ENCODE assay signal across 8 mouse cellular contexts in the genomic region with DNA sequence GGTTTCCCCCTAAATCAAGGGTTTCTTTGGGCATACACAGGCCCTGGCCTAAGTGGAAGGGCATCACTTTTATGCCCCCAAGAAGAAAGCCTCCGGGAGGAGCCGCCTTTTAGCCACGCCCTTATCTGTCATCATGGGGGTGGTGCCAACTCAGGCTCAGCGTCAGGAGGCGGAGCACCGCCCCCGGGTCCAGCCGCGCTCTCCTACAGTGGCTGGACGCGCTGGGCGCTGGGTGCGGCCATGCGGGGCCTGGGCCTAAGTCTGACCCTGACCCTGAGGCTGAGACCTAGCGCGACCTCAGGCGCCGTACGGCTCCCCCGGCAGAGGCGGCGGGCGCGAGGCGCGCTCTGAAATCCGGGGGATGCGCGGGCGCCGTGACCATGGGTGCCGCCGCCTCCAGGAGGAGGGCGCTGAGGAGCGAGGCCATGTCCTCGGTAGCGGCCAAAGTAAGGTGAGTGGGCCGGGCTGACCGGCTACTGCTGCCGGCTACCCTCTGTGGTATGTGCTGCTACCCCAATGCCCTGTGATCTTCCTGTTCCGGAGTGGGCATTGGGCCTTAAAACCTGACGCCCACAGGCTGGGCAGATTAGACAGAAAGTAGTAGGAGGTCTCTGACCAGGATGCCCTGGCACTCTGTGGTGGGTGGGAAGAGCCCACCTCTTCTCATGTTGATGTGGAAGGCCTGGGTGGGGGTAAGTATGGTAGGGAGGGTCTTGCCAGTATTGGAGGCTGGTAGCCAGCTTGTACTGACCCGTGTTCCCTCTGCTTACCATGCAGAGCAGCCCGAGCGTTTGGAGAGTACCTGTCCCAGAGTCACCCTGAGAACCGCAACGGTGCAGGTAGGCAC. TPM values are rescaled to one million over a fixed set of nuclear protein-coding genes. Genes with fewer than 3 reads are reported as not detected.
DNase-seq lines count a peak whose midpoint lies in the region; ATAC-seq lines count a peak whose summit lies in the region.

A gene (plus strand): TSS at position 135 of the 847 bp plus-strand sequence.

- DNase-seq in CD4-positive helper T cell, adult 2 months (ENCODE audit: low read depth, low spot score): peak; percentile 82
- DNase-seq in fibroblast of lung, adult 2 months (ENCODE audit: low read depth): peak; percentile 49
- DNase-seq in kidney, postnatal 14 days: peak; percentile 91
- DNase-seq in liver, embryonic 13.5 days: peak; percentile 80
- DNase-seq in neural tube, embryonic 10.5 days (ENCODE audit: extremely low spot score, low spot score): peak; percentile 86

- H3K9ac ChIP-seq in heart, embryonic 14.5 days (ENCODE audit: low read length): peak within 1 kb of the TSS; percentile 77
- peak within 1 kb of the TSS; percentile 80 for H3K9ac ChIP-seq in liver, embryonic 13.5 days
- peak within 1 kb of the TSS; percentile 91 for H3K9ac ChIP-seq in stomach, embryonic 16.5 days (ENCODE audit: low read length)

- no peaks in the 10 kb centered on the region for H3K27me3 ChIP-seq in heart, embryonic 14.5 days (ENCODE audit: control insufficient read depth, insufficient read depth, low read length)
- no peaks in the 10 kb centered on the region for H3K27me3 ChIP-seq in liver, embryonic 13.5 days
- no peaks in the 10 kb centered on the region for H3K27me3 ChIP-seq in stomach, embryonic 16.5 days (ENCODE audit: control insufficient read depth, insufficient read depth, low read length)

- H3K27ac ChIP-seq in brown adipose tissue, adult 24 weeks (replicated peaks; ENCODE audit: low read depth, low read length): no peak within 1 kb of the TSS
- H3K27ac ChIP-seq in heart, embryonic 14.5 days (replicated peaks in 1 of 2; ENCODE audit: control insufficient read depth in 1 of 2, insufficient read depth in 1 of 2, low read depth in 2 of 2, low read length in 2 of 2): no peak within 1 kb of the TSS
- no peak within 1 kb of the TSS; the same call in 1 of the 2 replicates for H3K27ac ChIP-seq in liver, embryonic 13.5 days
- no peak within 1 kb of the TSS for H3K27ac ChIP-seq in stomach, embryonic 16.5 days (ENCODE audit: low read length)

- peaks cover 29% of the 10 kb centered on the region for H3K36me3 ChIP-seq in heart, embryonic 14.5 days (ENCODE audit: control insufficient read depth, insufficient read depth, low read length)
- H3K36me3 ChIP-seq in liver, embryonic 13.5 days: peaks cover 38% of the 10 kb centered on the region
- H3K36me3 ChIP-seq in stomach, embryonic 16.5 days (ENCODE audit: control insufficient read depth, insufficient read depth, low read length): no peaks in the 10 kb centered on the region

- 6% methylated on average over 47 of the region's 47 CpGs for WGBS in heart, embryonic 14.5 days
- 10% methylated on average over 41 of the region's 47 CpGs for WGBS in liver, embryonic 13.5 days (ENCODE audit: insufficient replicate concordance)
- 4% methylated on average over 47 of the region's 47 CpGs for WGBS in stomach, embryonic 16.5 days

- ATAC-seq in heart, embryonic 14.5 days (ENCODE audit: insufficient number of reproducible peaks, insufficient read depth, low FRiP score, low read depth): peak; percentile 80
- peak; percentile 84 for ATAC-seq in liver, embryonic 13.5 days (ENCODE audit: low read depth)
- peak; percentile 92 for ATAC-seq in stomach, embryonic 16.5 days (ENCODE audit: insufficient read depth, low FRiP score)

- H3K4me1 ChIP-seq in brown adipose tissue, adult 24 weeks (ENCODE audit: control insufficient read depth, insufficient read depth, insufficient read length, low read length): peaks cover 5% of the 10 kb centered on the region
- peaks cover 9 to 10% of the 10 kb centered on the region in 2 experiments for H3K4me1 ChIP-seq in heart, embryonic 14.5 days (ENCODE audit: control insufficient read depth in 2 of 2, insufficient read depth in 2 of 2, low read length in 2 of 2)
- peaks cover 49% of the 10 kb centered on the region for H3K4me1 ChIP-seq in liver, embryonic 13.5 days (replicated peaks)
- H3K4me1 ChIP-seq in stomach, embryonic 16.5 days (ENCODE audit: control insufficient read depth, insufficient read depth, low read length): peaks cover 11% of the 10 kb centered on the region

- H3K4me3 ChIP-seq in brown adipose tissue, adult 24 weeks (ENCODE audit: insufficient read depth, low read depth, low read length): peak within 1 kb of the TSS; percentile 80
- H3K4me3 ChIP-seq in heart, embryonic 14.5 days (ENCODE audit: control insufficient read depth in 1 of 2, insufficient read depth in 1 of 2, low read depth in 1 of 2, low read length in 2 of 2): peak within 1 kb of the TSS; percentile 57 to 88
- peak within 1 kb of the TSS; percentile 76 for H3K4me3 ChIP-seq in liver, embryonic 13.5 days (replicated peaks)
- H3K4me3 ChIP-seq in stomach, embryonic 16.5 days (replicated peaks; ENCODE audit: low read length): peak within 1 kb of the TSS; percentile 81

- peak within 1 kb of the TSS; percentile 79 for H3K4me2 ChIP-seq in heart, embryonic 14.5 days (ENCODE audit: low read length)
- H3K4me2 ChIP-seq in liver, embryonic 13.5 days: peak within 1 kb of the TSS; percentile 87
- H3K4me2 ChIP-seq in stomach, embryonic 16.5 days (ENCODE audit: low read depth, low read length): peak within 1 kb of the TSS; percentile 85

- no peaks in the 10 kb centered on the region for H3K9me3 ChIP-seq in heart, embryonic 14.5 days (ENCODE audit: control insufficient read depth, low read length)
- H3K9me3 ChIP-seq in liver, embryonic 13.5 days (replicated peaks): no peaks in the 10 kb centered on the region
- H3K9me3 ChIP-seq in stomach, embryonic 16.5 days (replicated peaks; ENCODE audit: control insufficient read depth, low read length): no peaks in the 10 kb centered on the region

RNA-seq across cellular contexts. Expression of the gene that starts here (rescaled TPM):
- polyA plus RNA-seq in brown adipose tissue, adult 24 weeks (2012; ENCODE audit: insufficient read depth, insufficient read length, missing spikeins): 10.6 and 15.1 TPM in 2 replicates
- polyA plus RNA-seq in heart, embryonic 14.5 days (2014; fragmentation: Nextera tagmentation; extraction: Ambion mirVana): 43.2 and 48.1 TPM in 2 replicates
- polyA plus RNA-seq in liver, embryonic 13.5 days (2015; fragmentation: Nextera tagmentation; extraction: Ambion mirVana): 8.0 and 10.2 TPM in 2 replicates
- 57.2 and 62.0 TPM in 2 replicates for polyA plus RNA-seq in stomach, embryonic 16.5 days (2015; fragmentation: Nextera tagmentation; extraction: Ambion mirVana)
